Mouse (Mus musculus) T-helper 2 cell (primary cell): ENCODE results near the gene Rcl1.

Experiments
- in situ Hi-C: fragments of 300-600 bp; cut with MboI, MseI; formaldehyde crosslinking; loops from one replicate; pipeline ENCODE4 v1.15.1; 2025; ENCODE audit warnings: high pct_unique_total_duplicates

Rcl1 gene

DNA sequence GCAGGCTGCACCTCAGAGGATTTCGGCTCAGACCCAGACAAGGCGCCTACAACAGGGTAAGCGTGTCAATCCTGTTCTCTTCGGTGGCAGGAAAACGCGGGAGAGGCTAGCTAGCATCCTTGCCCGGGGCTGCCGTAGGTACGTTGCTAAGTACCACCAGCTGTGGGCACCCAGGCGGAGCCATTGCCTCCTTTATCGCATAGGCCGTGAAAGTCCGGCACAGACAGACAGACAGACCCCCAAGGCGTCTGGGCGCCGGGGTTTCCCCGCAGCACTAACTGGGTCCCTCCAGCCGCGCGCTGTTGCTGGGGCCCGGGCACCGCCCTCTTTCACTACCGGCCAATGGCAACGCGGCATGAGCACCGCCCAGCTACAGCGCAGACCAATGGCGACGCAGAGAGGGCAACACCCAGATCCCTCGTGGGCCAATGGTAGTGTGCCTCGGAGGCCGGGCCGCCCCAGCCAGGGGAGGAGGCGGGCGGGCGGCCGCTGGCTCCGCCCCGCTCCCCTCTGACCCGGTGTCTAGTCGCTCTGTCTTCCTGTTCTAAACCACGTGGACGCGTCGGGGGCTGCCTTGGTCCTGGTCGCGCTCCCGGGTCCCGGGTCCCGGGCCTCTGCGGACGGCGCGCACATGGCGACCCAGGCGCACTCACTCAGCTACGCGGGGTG, at the start of gene Rcl1:
Rcl1 (plus strand) TSS at position 502 of the 669 bp plus-strand sequence.
- in situ Hi-C loops = no loop called here

DNA sequence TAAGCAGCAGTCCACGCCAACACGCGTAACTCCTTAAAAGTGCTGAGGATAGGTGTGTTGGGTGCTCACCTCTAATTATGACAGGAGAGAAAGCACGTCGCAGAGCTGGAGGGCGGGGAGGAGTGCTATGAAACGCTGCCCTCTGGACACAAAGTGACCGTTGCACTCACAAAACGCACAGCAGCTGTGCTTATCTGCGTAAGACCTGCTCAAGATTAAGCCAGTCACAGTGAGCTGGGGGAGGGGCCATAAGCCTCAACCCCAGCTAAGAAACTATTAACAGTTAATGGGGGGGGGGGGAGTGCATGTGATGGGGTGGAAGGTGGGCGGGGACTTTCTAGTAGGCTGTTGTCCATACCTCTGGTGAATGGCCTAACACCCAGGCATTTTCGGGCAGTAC, 48.4 kb upstream of the Rcl1 start:
- in situ Hi-C loops = no loop called here

GRCm38 (mm10) chr19:29054594-29054993, 46.6 kb upstream of the Rcl1 start:
- in situ Hi-C loops = no loop called here

- in situ Hi-C loops = no loop called here
These were observed 45.7 kb upstream of the Rcl1 start for GRCm38 (mm10) chr19:29055469-29055868.

- in situ Hi-C loops = no loop called here
These were observed 42.4 kb upstream of the Rcl1 start for GRCm38 (mm10) chr19:29058741-29059140.

DNA sequence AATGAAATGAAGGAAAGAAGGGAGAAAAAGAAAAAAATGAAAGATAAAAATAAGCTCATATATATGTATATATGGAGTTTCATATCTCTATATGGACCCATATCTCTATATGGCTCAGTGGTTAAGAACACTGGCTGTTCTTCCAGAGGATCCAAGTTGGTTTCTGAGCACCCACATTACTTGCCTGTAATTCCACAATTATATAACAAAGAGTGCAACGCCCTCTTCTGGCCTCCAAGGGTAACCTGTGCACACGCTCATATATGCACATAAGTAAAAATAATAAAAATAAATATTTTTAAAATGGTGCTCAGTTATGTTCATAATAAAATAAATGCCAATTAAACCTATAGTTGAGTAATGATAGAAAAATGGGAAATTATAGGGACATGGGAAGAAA, 41.5 kb upstream of the Rcl1 start:
- in situ Hi-C loops = loop anchor here (5.0 to 10.0 kb wide), 2 partner anchors 85 to 213 kb away; no protein-coding TSS in a partner anchor

GRCm38 (mm10) chr19:29060299-29060698, 40.9 kb upstream of the Rcl1 start:
- in situ Hi-C loops = loop anchor here (5.0 to 10.0 kb wide), 2 partner anchors 85 to 212 kb away; no protein-coding TSS in a partner anchor

- in situ Hi-C loops = loop anchor here (5.0 to 10.0 kb wide), 2 partner anchors 82 to 209 kb away; no protein-coding TSS in a partner anchor
These were observed 38.2 kb upstream of the Rcl1 start for GRCm38 (mm10) chr19:29063009-29063408.

GRCm38 (mm10) chr19:29063577-29064363, 37.4 kb upstream of the Rcl1 start:
- in situ Hi-C loops = loop anchor here (5.0 to 10.0 kb wide), 2 partner anchors 81 to 209 kb away; no protein-coding TSS in a partner anchor

GRCm38 (mm10) chr19:29064451-29065102, 36.6 kb upstream of the Rcl1 start:
- in situ Hi-C loops = loop anchor here (5.0 to 10.0 kb wide), 2 partner anchors 80 to 208 kb away; no protein-coding TSS in a partner anchor

GRCm38 (mm10) chr19:29066981-29067471, 34.1 kb upstream of the Rcl1 start:
- in situ Hi-C loops = loop anchor here (10.0 kb wide), 1 partner anchor 78 kb away; no protein-coding TSS in a partner anchor

GRCm38 (mm10) chr19:29069195-29069594, 32.0 kb upstream of the Rcl1 start:
- in situ Hi-C loops = loop anchor here (10.0 kb wide), 1 partner anchor 76 kb away; no protein-coding TSS in a partner anchor

DNA sequence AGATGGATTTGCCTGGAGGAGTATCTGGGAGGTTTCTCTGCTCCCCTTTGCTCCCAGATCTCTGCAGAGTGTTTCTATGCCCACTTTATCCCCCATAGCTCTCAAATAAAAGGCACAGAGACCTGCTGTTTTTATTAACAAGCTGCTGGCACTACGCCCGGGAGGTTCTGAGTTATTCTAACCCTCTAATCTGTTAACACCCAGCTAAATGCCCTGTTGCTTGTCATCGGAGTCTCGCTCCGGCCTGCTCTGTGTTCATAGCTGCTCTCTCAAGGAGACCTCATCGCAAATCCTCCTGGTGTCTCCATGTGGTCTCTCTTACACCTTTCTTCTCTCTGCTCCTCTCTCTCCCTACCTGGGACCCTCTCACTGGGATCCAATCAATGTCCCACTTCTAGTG, 26.4 kb upstream of the Rcl1 start:
- in situ Hi-C loops = loop anchor here (5.0 kb wide), 1 partner anchor 32 kb away; no protein-coding TSS in a partner anchor

- in situ Hi-C loops = no loop called here
These were observed 12.5 kb upstream of the Rcl1 start for GRCm38 (mm10) chr19:29088628-29089027.

- in situ Hi-C loops = no loop called here
These were observed 9.0 kb upstream of the Rcl1 start for GRCm38 (mm10) chr19:29092194-29092593.

DNA sequence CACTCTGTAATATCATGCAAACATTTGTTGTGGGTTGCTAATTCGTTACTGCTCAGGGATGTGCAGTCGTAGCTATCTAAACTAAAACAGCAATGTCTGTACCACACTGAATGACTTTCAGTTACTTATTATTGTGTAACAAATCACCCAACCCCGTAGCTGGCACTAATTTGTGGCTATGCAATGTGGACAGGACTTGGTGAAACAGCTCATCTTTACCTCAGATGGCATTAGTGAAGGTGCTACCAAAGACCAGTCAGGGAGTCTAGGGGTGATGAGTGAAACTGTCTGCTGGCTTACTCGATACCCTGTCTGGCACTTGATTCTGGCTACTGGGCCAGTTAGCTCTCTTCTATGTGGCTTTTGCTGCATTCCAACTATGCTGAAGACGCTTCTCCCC, 2.1 kb upstream of the Rcl1 start:
- in situ Hi-C loops = no loop called here

DNA sequence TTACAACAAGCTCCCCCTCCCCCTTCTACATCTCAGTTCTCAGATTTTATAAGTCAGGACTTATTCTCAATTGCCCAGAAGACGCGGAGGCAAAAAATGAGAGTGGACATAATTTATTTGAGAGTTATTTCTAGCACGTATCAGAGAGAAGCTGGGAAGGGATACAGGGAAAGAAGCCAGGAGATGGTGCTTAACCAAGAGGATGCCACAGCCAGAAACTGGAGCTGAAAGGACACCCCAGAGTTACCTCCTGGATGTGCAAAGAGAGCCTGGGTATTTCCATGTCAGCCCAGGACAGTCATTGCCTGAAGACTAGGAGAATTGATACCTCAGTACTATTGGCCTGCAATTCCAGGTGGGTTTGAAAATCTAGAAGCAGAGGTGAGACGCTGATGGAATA, 1.6 kb upstream of the Rcl1 start:
- in situ Hi-C loops = no loop called here

GRCm38 (mm10) chr19:29100261-29100660, 914 bp upstream of the Rcl1 start:
- in situ Hi-C loops = no loop called here

- in situ Hi-C loops = no loop called here
These were observed 416 bp downstream of the Rcl1 start for GRCm38 (mm10) chr19:29101591-29101990.

- in situ Hi-C loops = no loop called here
These were observed 923 bp downstream of the Rcl1 start for GRCm38 (mm10) chr19:29102098-29102497.

DNA sequence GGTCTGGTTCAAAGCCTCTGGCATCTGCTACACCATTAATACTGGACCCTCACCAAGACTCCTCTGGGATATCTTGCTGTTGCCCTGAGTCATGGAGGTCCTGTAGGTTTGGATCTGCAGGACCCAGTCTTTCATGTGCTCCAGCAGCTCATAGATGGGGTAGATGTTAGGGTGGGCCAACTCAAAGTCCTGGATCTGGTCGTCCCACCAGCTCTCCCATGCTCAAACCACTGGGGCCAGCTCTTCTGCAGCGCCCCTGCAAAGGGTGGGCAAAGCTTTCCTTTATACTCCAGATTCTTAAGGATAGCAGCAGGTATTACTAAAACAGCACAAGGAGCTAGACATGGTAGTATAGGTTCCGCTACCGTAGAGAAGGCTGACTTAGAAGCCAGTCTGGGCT, 4.6 kb downstream of the Rcl1 start:
- in situ Hi-C loops = loop anchor here (5.0 kb wide), 1 partner anchor 34 kb away; no protein-coding TSS in a partner anchor

DNA sequence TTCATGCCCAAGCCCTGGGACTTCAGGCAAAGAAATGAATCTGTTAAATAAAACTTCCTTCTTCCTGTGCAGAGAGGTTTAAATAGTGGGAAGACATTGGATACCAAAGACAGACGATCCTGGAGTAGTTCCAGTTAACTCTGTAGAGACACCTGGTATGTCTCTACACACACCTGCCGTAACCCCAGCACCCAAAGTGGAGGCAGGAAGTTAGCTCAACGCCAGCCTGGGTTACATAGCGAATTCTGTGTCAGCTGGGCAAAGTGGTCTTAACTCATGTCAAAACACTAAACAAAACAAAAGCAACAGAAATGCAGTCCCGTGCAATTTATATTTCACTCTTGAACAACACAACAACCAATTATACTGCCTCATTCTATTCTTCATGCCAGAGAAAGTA, 5.1 kb downstream of the Rcl1 start:
- in situ Hi-C loops = loop anchor here (5.0 kb wide), 1 partner anchor 34 kb away; no protein-coding TSS in a partner anchor
